Mouse (Mus musculus) CD4-positive naive resting alpha-beta T cell, adult 57 days (primary cell): ENCODE measurements around the gene Gm13275. TPM values are rescaled to one million over a fixed set of nuclear protein-coding genes. Genes with fewer than 3 reads are reported as not detected.

Experiments used
- total RNA-seq: library from RNA; stranded (reverse); gene quantifications from one replicate; pipeline ENCODE4 v1.2.4, GENCODE M21; 2023

Gene Gm13275
- total RNA-seq, 1 experiment from 2014 or later = not detected

Other genes starting within 250 kb of the Gm13275 start
- gene Ifna15, start 236.2 kb upstream of the Gm13275 start, total RNA-seq = not detected
- gene Ifna14, start 222.7 kb upstream of the Gm13275 start, total RNA-seq = not detected
- not detected for gene Ifna9, start 202.1 kb upstream of the Gm13275 start, total RNA-seq
- not detected for gene Ifna12, start 191.1 kb upstream of the Gm13275 start, total RNA-seq
- not detected for gene C87499, start 160.1 kb upstream of the Gm13275 start, total RNA-seq
- not detected for gene Ifna13, start 150.0 kb upstream of the Gm13275 start, total RNA-seq
- not detected for gene Ifna16, start 117.6 kb upstream of the Gm13275 start, total RNA-seq
- gene Ifna2, start 110.6 kb upstream of the Gm13275 start, total RNA-seq = not detected
- gene Ifnab, start 103.1 kb upstream of the Gm13275 start, total RNA-seq = not detected
- gene Gm26566, start 72.7 kb upstream of the Gm13275 start, total RNA-seq = 1.9 TPM
- gene Klhl9, start 72.0 kb upstream of the Gm13275 start, total RNA-seq = 51.2 TPM
- gene Gm13271, start 39.6 kb upstream of the Gm13275 start, total RNA-seq = not detected
- not detected for gene Gm13283, start 34.4 kb upstream of the Gm13275 start, total RNA-seq
- not detected for gene Gm13290, start 20.7 kb upstream of the Gm13275 start, total RNA-seq
- gene Gm13289, start 17.6 kb upstream of the Gm13275 start, total RNA-seq = not detected
- not detected for gene Gm13272, start 14.6 kb upstream of the Gm13275 start, total RNA-seq
- gene Ifnz, start 12.4 kb upstream of the Gm13275 start, total RNA-seq = not detected
- gene Gm13276, start 8.8 kb upstream of the Gm13275 start, total RNA-seq = not detected
- gene Gm13277, start 5.9 kb upstream of the Gm13275 start, total RNA-seq = not detected
- not detected for gene Gm13278, start 2.9 kb upstream of the Gm13275 start, total RNA-seq
- gene Gm13279, start 2.9 kb downstream of the Gm13275 start, total RNA-seq = not detected
- not detected for gene Gm13285, start 5.2 kb downstream of the Gm13275 start, total RNA-seq
- gene Gm13287, start 8.8 kb downstream of the Gm13275 start, total RNA-seq = not detected
- gene Gm13288, start 11.0 kb downstream of the Gm13275 start, total RNA-seq = 0.38 TPM
- not detected for gene Ifna7, start 21.7 kb downstream of the Gm13275 start, total RNA-seq
- gene Ifna11, start 25.5 kb downstream of the Gm13275 start, total RNA-seq = not detected
- gene Ifna6, start 32.9 kb downstream of the Gm13275 start, total RNA-seq = not detected
- not detected for gene Ifna5, start 41.0 kb downstream of the Gm13275 start, total RNA-seq
- not detected for gene Ifna4, start 47.4 kb downstream of the Gm13275 start, total RNA-seq
- not detected for gene Ifna1, start 55.6 kb downstream of the Gm13275 start, total RNA-seq
- gene Ifne, start 85.7 kb downstream of the Gm13275 start, total RNA-seq = not detected